Mouse (Mus musculus) B cell, adult 2 months (primary cell): ENCODE measurements around the gene Smim24.

ENCODE experiments used
- DNase-seq, 2 experiments: peaks; one replicate each; pipeline ENCODE4 v3.0.0; 2022

The Smim24 gene

GRCm38 (mm10) chr10:81365672-81366476, 27.0 kb upstream of the Smim24 start, which contains the start of gene 4930404N11Rik:
TSS of gene 4930404N11Rik (minus strand) at chr10:81365816.
- no peak for DNase-seq

- no peak for DNase-seq
Measured at GRCm38 (mm10) chr10:81366477-81367206, 26.2 kb upstream of the Smim24 start.

GRCm38 (mm10) chr10:81367207-81367495, 25.7 kb upstream of the Smim24 start:
- DNase-seq = no peak

GRCm38 (mm10) chr10:81375322-81375721, 17.5 kb upstream of the Smim24 start:
- DNase-seq = no peak

- DNase-seq = no peak
Measured at GRCm38 (mm10) chr10:81376561-81377361, 16.1 kb upstream of the Smim24 start.

GRCm38 (mm10) chr10:81377362-81377664, 15.5 kb upstream of the Smim24 start:
- DNase-seq = no peak

GRCm38 (mm10) chr10:81377793-81378552, 14.9 kb upstream of the Smim24 start, which contains the start of gene Fzr1:
TSS of gene Fzr1 (minus strand) at chr10:81378516.
- DNase-seq = no peak

- peak; percentile 100 for DNase-seq
Measured at GRCm38 (mm10) chr10:81378553-81379182, 14.2 kb upstream of the Smim24 start.

- DNase-seq = no peak
Measured at GRCm38 (mm10) chr10:81379183-81379553, 13.7 kb upstream of the Smim24 start.

GRCm38 (mm10) chr10:81379809-81380378, 13.0 kb upstream of the Smim24 start:
- no peak for DNase-seq

GRCm38 (mm10) chr10:81382039-81382438, 10.8 kb upstream of the Smim24 start:
- DNase-seq = no peak

GRCm38 (mm10) chr10:81383802-81384604, 8.8 kb upstream of the Smim24 start, which contains the start of the genes Dohh and Gm48551:
TSS of gene Dohh (plus strand) at chr10:81384428.
TSS of gene Gm48551 (plus strand) at chr10:81384466.
- peak; percentile 96 to 98 for DNase-seq

GRCm38 (mm10) chr10:81384605-81384982, 8.3 kb upstream of the Smim24 start:
- no peak for DNase-seq

GRCm38 (mm10) chr10:81385603-81386306, 7.1 kb upstream of the Smim24 start:
- no peak for DNase-seq

- DNase-seq = no peak
Measured at GRCm38 (mm10) chr10:81387716-81388115, 5.1 kb upstream of the Smim24 start.

GRCm38 (mm10) chr10:81388505-81389055, 4.3 kb upstream of the Smim24 start, which contains the start of gene Gm48552:
TSS of gene Gm48552 (plus strand) at chr10:81389005.
- DNase-seq = no peak

GRCm38 (mm10) chr10:81389373-81389772, 3.5 kb upstream of the Smim24 start:
- no peak for DNase-seq

- peak; percentile 87 for DNase-seq
Measured at GRCm38 (mm10) chr10:81389801-81390677, 2.8 kb upstream of the Smim24 start.

GRCm38 (mm10) chr10:81390678-81390965, 2.2 kb upstream of the Smim24 start:
- DNase-seq = no peak
